Mouse (Mus musculus): ENCODE results near the gene Vwa8.

Vwa8 gene

DNA sequence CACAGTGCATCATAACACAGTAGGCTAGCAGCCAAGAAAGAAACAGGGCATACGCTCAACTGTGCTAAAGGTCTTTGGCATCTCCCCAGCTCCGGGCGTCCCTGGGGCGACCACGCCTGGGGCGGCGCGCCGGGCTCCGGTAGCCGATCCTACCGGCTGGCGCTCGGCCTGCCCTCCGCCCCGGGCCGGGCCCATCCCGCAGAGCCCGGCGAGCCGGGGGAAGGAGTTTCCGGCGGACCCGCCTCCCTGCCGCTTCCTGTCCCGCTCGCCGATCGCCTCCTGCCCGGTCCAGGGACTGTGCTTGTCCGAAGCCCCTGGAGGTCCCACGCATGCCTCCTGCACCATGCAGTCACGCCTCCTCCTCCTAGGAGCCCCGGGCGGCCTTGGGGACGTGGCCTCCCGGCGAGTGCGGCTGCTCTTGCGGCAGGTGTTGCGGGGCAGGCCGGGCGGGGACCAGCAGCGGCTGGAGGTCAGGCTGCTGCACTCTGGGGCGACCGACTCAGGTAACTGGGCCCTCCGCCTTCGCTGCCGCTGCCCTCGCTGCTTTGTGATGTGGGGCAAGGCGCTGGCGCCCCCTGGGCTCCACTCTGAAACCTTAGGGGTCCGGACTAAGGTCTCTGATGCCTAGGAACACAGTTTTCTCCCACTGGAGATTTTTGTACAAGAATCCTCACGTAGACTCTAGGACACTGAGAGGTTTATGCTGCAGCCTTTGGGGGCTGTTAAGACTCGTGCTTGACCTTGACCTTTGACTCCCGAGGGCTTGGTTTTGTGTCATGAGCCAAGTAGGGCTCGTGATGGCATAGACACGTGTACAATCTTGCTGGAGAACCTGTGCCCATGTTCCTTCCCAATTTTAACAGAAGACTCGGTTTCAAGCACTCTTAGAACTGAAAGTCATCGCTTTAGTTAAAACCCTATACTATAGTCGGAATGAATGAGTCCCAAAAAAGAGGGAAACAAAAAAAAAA is at the start of gene Vwa8:
TSS of gene Vwa8 (plus strand) at position 112 of the 971 bp plus-strand sequence.
- peak; percentile 78 to 79 for DNase-seq

DNA sequence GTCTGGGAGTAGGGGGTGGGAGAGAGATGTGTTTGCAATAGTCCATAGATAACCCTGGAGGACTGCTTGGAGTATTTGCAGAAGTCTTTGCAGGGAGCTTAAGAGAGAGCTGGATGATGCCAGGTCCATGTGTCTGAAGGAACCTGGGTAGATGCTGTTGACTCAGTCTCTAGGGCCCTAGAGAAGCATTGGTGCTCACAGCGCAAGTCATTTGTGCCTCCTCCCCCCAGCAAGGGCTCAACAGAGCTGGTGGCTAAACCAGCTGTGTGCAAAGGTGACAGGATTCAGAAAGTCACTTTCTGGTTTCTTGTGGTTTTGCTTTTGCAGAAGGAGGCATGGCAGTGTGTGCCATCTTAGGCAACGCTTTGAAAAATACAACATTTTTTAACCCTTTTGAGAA is 46.5 kb upstream of the Vwa8 start:
- peak; percentile 20 to 49 for DNase-seq

- DNase-seq: no peak
Observed at GRCm38 (mm10) chr14:78803924-78804323, 44.9 kb upstream of the Vwa8 start.

- DNase-seq: no peak
Observed at GRCm38 (mm10) chr14:78812896-78813295, 36.0 kb upstream of the Vwa8 start.

- DNase-seq: no peak
Observed at GRCm38 (mm10) chr14:78816411-78816810, 32.4 kb upstream of the Vwa8 start.

GRCm38 (mm10) chr14:78817651-78818050 is 31.2 kb upstream of the Vwa8 start:
- no peak for DNase-seq

DNA sequence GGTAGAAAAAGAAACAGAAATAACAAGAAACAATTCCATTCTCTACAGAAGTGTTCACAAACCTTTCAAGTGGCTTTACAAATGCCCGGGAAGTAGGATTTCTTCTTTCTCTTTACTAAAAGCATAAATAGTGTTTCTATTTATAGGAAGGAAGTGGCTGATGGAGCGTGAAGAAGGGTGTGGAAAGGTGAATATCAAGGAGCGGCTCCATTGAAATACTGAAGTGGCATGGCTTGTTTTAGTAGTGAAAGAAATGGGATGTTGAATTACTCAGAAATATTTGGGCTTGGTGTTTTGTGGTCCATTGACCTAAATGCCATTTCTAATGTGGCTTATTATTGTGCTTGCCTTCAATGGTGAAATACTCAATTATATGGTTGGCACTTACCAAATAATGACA is 30.4 kb upstream of the Vwa8 start:
- DNase-seq: no peak

DNA sequence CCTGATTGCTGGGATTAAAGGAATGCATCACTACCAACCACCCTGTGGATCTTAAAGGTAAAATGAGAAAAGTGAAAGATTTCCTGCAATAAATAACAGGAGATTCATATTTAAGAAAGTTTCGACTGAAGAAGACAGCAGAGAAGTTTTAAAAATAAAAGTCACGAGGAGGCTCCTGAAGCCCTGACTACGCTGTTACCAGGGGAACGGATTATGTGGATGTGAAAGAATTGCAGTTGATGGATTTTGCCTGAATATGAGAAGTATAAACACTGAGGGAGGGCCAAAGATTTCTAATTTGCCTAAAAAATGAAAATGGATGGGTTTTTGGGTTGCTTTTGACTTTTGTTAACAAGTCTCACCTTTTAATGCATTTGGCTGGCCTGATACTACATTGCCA is 24.8 kb upstream of the Vwa8 start:
- DNase-seq: no peak

- no peak for DNase-seq
Observed at GRCm38 (mm10) chr14:78824507-78824906, 24.3 kb upstream of the Vwa8 start.

GRCm38 (mm10) chr14:78831158-78831557 is 17.7 kb upstream of the Vwa8 start:
- DNase-seq: no peak

GRCm38 (mm10) chr14:78847948-78848347 is 904 bp upstream of the Vwa8 start:
- DNase-seq: no peak

- DNase-seq: no peak
Observed at GRCm38 (mm10) chr14:78848477-78848876, 375 bp upstream of the Vwa8 start.

GRCm38 (mm10) chr14:78849961-78850578 is 1.2 kb downstream of the Vwa8 start:
- DNase-seq: no peak

DNA sequence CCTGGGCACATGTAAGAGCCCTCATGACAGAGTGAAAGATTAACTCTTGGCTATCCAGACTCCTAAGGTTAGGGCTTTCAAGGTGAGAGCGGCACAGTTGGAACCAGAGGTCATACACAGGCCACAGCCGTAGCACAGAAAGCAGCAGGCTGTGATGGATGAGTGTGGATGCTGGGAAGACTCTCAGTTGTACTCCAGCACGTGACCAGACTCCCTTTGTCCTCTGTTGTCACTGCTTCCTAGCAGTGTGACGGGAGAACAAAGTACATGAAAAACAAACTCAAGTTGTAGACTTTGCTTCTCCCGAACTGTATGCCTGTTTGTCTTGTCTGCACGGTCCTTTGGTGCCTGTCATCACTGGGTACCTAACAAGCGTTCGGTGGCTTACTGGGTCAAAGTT is 1.8 kb downstream of the Vwa8 start:
- no peak for DNase-seq

DNA sequence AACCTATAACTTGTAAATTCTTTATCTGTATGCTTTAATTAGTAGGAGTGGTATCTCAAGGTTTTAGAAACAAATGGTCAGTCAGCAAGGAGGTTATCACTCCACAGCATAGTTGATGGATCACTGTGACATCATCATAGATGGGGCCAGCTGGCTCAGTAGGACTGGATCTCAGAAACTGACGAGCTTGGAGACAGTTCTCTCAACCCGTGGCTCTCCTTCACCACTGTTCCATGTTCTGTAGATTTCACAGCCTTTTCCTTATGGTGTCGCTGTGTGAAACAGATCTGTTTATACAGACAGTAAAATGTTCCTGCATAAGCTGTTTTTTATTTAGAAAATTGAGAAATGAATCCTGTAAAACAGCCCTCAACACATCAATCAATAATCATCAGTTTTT is 2.5 kb downstream of the Vwa8 start:
- no peak for DNase-seq

- DNase-seq: no peak
Observed at GRCm38 (mm10) chr14:78852401-78853246, 3.8 kb downstream of the Vwa8 start.

DNA sequence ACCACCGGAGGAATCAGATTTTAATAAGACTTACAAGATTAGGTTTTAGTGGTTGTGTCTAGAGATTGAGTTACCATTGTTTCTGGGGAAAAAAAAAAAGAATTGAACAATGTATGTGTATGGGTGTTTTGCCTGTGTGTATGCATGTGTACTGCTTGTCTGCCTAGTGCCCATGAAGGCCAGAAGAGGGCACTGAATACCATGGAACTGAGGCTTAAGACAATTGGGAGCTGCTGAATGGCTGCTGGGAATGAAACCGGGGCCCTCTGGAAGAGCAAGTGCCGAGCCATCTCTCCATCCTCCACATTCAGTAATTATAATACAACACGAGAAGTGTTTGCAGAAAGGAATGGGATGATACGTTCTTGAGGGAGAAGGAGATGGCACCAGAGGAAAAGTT is 12.3 kb downstream of the Vwa8 start:
- DNase-seq: no peak

GRCm38 (mm10) chr14:78870036-78870435 is 21.2 kb downstream of the Vwa8 start:
- no peak for DNase-seq

DNA sequence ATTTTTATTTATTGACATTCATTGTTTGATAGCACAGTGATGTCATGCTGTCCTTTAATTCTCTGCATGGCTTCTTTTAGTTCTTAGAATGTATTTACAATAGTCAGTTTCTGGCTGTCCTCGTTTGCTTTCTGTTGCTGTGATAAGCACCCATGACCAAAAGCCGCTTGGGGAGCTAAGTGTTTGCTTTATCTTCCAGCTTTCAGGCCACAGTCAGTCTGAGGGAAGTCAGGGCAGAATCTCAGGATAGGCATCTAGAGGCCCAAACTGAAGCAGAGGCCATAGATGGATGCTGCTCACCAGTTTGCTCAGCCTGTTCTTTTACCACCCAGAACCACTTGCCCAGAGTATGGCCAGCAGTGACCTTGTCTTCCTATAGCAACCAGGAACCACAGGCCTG is 28.3 kb downstream of the Vwa8 start:
- no peak for DNase-seq

GRCm38 (mm10) chr14:78878402-78879045 is 29.7 kb downstream of the Vwa8 start:
- DNase-seq: no peak

DNA sequence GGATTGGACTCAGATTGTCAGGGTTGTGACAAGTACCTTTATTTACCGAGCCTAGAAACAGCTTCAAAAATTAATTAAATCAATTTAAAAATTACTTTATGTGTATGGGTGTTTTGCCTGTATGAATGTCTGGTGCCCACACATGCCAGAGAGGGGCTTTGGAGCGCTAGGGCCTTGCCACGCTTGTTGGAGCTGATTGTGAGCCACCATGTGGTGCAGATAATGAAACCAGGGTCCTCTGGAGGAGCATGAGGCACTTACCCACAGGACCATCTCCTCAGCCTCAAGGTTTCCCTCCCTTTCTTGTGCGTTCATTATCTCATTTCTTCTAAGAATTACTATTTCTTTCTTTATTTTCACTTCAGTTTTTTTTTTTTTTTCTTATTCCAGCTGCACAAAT is 32.0 kb downstream of the Vwa8 start:
- no peak for DNase-seq

- no peak for DNase-seq
Observed at GRCm38 (mm10) chr14:78881563-78881962, 32.7 kb downstream of the Vwa8 start.

All from thymus, postnatal 36 days (tissue).